Comparison of ENCODE assay signal across 7 mouse cellular contexts in genomic region chr8:105936866-105937475, GRCm38 (mm10). TPM values are rescaled to one million over a fixed set of nuclear protein-coding genes. Genes with fewer than 3 reads are reported as not detected.
DNase-seq lines count a peak whose midpoint lies in the region; ATAC-seq lines count a peak whose summit lies in the region.

No protein-coding gene starts in this region.

- H3K9ac ChIP-seq in intestine, embryonic 16.5 days (ENCODE audit: low read depth, low read length) = peak overlapping the region; percentile 87
- H3K9ac ChIP-seq in midbrain, embryonic 11.5 days (ENCODE audit: low read length) = peak overlapping the region; percentile 89

- H3K27ac ChIP-seq in intestine, embryonic 16.5 days (ENCODE audit: low read length) = peak overlapping the region; percentile 85
- H3K27ac ChIP-seq in midbrain, embryonic 11.5 days (ENCODE audit: low read depth, low read length) = peak overlapping the region; percentile 67

- WGBS in intestine, embryonic 16.5 days = under 1% methylated on average over 30 of the region's 30 CpGs
- WGBS in midbrain, embryonic 11.5 days = under 1% methylated on average over 30 of the region's 30 CpGs

- intact Hi-C loops in gastrocnemius, postnatal 36 days (cut with DNase I) = no loop called here
- intact Hi-C loops in left cerebral cortex, postnatal 36 days (cut with DNase I) = no loop called here

- H3K4me3 ChIP-seq in intestine, embryonic 16.5 days (ENCODE audit: low read length) = peak overlapping the region; percentile 89
- peak overlapping the region; percentile 75 for H3K4me3 ChIP-seq in midbrain, embryonic 11.5 days (ENCODE audit: low read depth, low read length)

- no peaks in the 10 kb centered on the region for H3K9me3 ChIP-seq in intestine, embryonic 16.5 days (ENCODE audit: control insufficient read depth, low read length)
- H3K9me3 ChIP-seq in midbrain, embryonic 11.5 days (ENCODE audit: control insufficient read depth, low read length) = no peaks in the 10 kb centered on the region

- H3K36me3 ChIP-seq in intestine, embryonic 16.5 days (ENCODE audit: control insufficient read depth, insufficient read depth, low read length) = 0 out of 2 replicates have a peak, but pooled peaks cover 8% of the 10 kb centered on the region
- no peaks in the 10 kb centered on the region for H3K36me3 ChIP-seq in midbrain, embryonic 11.5 days (ENCODE audit: control insufficient read depth, insufficient read depth, low read length)

- H3K27me3 ChIP-seq in intestine, embryonic 16.5 days (replicated peaks; ENCODE audit: control insufficient read depth, insufficient read depth, low read length) = no peaks in the 10 kb centered on the region
- H3K27me3 ChIP-seq in midbrain, embryonic 11.5 days (ENCODE audit: control insufficient read depth, insufficient read depth, low read length) = no peaks in the 10 kb centered on the region

- peak; percentile 90 for ATAC-seq in intestine, embryonic 16.5 days
- peak; percentile 92 for ATAC-seq in midbrain, embryonic 11.5 days (ENCODE audit: low FRiP score)

- peaks cover 16% of the 10 kb centered on the region for H3K4me1 ChIP-seq in intestine, embryonic 16.5 days (ENCODE audit: control insufficient read depth, insufficient read depth, low read length)
- H3K4me1 ChIP-seq in midbrain, embryonic 11.5 days (ENCODE audit: control insufficient read depth, insufficient read depth, low read length) = peaks cover 3% of the 10 kb centered on the region

- peak; percentile 95 for DNase-seq in adrenal gland, adult 2 months
- DNase-seq in embryo, embryonic 11.5 days (ENCODE audit: low read depth, low spot score) = peak; percentile 84
- DNase-seq in gastrocnemius, postnatal 36 days = peak; percentile 82
- peak; percentile 87 to 90 for DNase-seq in left cerebral cortex, postnatal 36 days (ENCODE audit: low spot score in 2 of 2)
- peak; percentile 97 for DNase-seq in midbrain, embryonic 11.5 days (ENCODE audit: low spot score, missing footprints)
- DNase-seq in skeletal muscle tissue, adult 2 months (ENCODE audit: low read depth, low spot score) = peak; percentile 89

- peak overlapping the region; percentile 80 for H3K4me2 ChIP-seq in intestine, embryonic 16.5 days (ENCODE audit: low read depth, low read length)
- peak overlapping the region; percentile 96 for H3K4me2 ChIP-seq in midbrain, embryonic 11.5 days

RNA-seq across cellular contexts. Expression of gene Psmb10, which starts 1.3 kb away (rescaled TPM):
- 10 to 100 TPM; 77.0 to 79.0 TPM for total RNA-seq in adrenal gland, adult 2 months (2021)
- polyA plus RNA-seq in adrenal gland, adult 2 months (2012; rRNA removed) = 156 and 174 TPM in 2 replicates
- total RNA-seq in gastrocnemius, postnatal 36 days (2021) = 10 to 100 TPM; 15.7 to 24.2 TPM
- 115 and 116 TPM in 2 replicates for polyA plus RNA-seq in intestine, embryonic 16.5 days (2015; fragmentation: Nextera tagmentation; extraction: Ambion mirVana)
- 100 to 1,000 TPM in 1 of 2 experiments, 10 to 100 TPM in 1; 80.6 to 117 TPM for total RNA-seq in left cerebral cortex, postnatal 36 days (2021)
- polyA plus RNA-seq in midbrain, embryonic 11.5 days (2014; fragmentation: Nextera tagmentation; extraction: Ambion mirVana) = 22.5 and 26.9 TPM in 2 replicates

RNA-seq across cellular contexts. Expression of gene Ctrl, which starts 3.3 kb away (rescaled TPM):
- under 1 TPM; 0.73 to 0.84 TPM for total RNA-seq in adrenal gland, adult 2 months (2021)
- polyA plus RNA-seq in adrenal gland, adult 2 months (2012; rRNA removed) = 1.1 and 2.0 TPM in 2 replicates
- total RNA-seq in gastrocnemius, postnatal 36 days (2021) = not detected
- 3.1 and 6.2 TPM in 2 replicates for polyA plus RNA-seq in intestine, embryonic 16.5 days (2015; fragmentation: Nextera tagmentation; extraction: Ambion mirVana)
- 1 to 10 TPM in 1 of 2 experiments, under 1 TPM in 1; 0.79 to 1.9 TPM for total RNA-seq in left cerebral cortex, postnatal 36 days (2021)
- polyA plus RNA-seq in midbrain, embryonic 11.5 days (2014; fragmentation: Nextera tagmentation; extraction: Ambion mirVana) = 0.61 and 1.9 TPM in 2 replicates

RNA-seq across cellular contexts. Expression of gene Lcat, which starts 6.2 kb away (rescaled TPM):
- 1 to 10 TPM; 1.3 to 2.9 TPM for total RNA-seq in adrenal gland, adult 2 months (2021)
- polyA plus RNA-seq in adrenal gland, adult 2 months (2012; rRNA removed) = 1.9 and 3.3 TPM in 2 replicates
- total RNA-seq in gastrocnemius, postnatal 36 days (2021) = under 1 TPM in 1 of 2 experiments, not detected in 1; 0.25 TPM
- 1.7 and 2.8 TPM in 2 replicates for polyA plus RNA-seq in intestine, embryonic 16.5 days (2015; fragmentation: Nextera tagmentation; extraction: Ambion mirVana)
- 10 to 100 TPM; 26.7 to 29.0 TPM for total RNA-seq in left cerebral cortex, postnatal 36 days (2021)
- polyA plus RNA-seq in midbrain, embryonic 11.5 days (2014; fragmentation: Nextera tagmentation; extraction: Ambion mirVana) = 0.23 and 0.28 TPM in 2 replicates

RNA-seq across cellular contexts. Expression of gene Slc12a4, which starts 28.9 kb away (rescaled TPM):
- 10 to 100 TPM; 40.2 to 60.5 TPM for total RNA-seq in adrenal gland, adult 2 months (2021)
- 62.4 and 63.2 TPM in 2 replicates for polyA plus RNA-seq in adrenal gland, adult 2 months (2012; rRNA removed)
- 10 to 100 TPM; 11.2 to 17.7 TPM for total RNA-seq in gastrocnemius, postnatal 36 days (2021)
- polyA plus RNA-seq in intestine, embryonic 16.5 days (2015; fragmentation: Nextera tagmentation; extraction: Ambion mirVana) = 19.4 and 21.8 TPM in 2 replicates
- total RNA-seq in left cerebral cortex, postnatal 36 days (2021) = 10 to 100 TPM; 18.6 to 20.0 TPM
- 7.2 and 7.8 TPM in 2 replicates for polyA plus RNA-seq in midbrain, embryonic 11.5 days (2014; fragmentation: Nextera tagmentation; extraction: Ambion mirVana)

RNA-seq across cellular contexts. Expression of gene Pskh1, which starts 36.7 kb away (rescaled TPM):
- total RNA-seq in adrenal gland, adult 2 months (2021) = 10 to 100 TPM; 32.5 to 33.3 TPM
- polyA plus RNA-seq in adrenal gland, adult 2 months (2012; rRNA removed) = 45.3 and 51.2 TPM in 2 replicates
- total RNA-seq in gastrocnemius, postnatal 36 days (2021) = 10 to 100 TPM in 1 of 2 experiments, 1 to 10 TPM in 1; 9.5 to 11.5 TPM
- 25.6 and 26.6 TPM in 2 replicates for polyA plus RNA-seq in intestine, embryonic 16.5 days (2015; fragmentation: Nextera tagmentation; extraction: Ambion mirVana)
- 1 to 10 TPM; 8.6 to 9.7 TPM for total RNA-seq in left cerebral cortex, postnatal 36 days (2021)
- polyA plus RNA-seq in midbrain, embryonic 11.5 days (2014; fragmentation: Nextera tagmentation; extraction: Ambion mirVana) = 11.2 and 13.6 TPM in 2 replicates

Comparison
In these comparisons a context has a peak if more than half of its experiments do, and no peak if none do; other contexts are left out.
1. Peak in every context shown above with its lines: DNase-seq, ATAC-seq, H3K4me3 ChIP-seq and H3K27ac ChIP-seq.
2. RNA of gene Lcat, which starts 6.2 kb away (total RNA-seq): 26.7 to 29.0 TPM in left cerebral cortex, postnatal 36 days; 1.3 to 2.9 TPM in adrenal gland, adult 2 months and 0.25 TPM in gastrocnemius, postnatal 36 days; every median in the first group is over 4 times any median in the second.